Mouse (Mus musculus): ENCODE measurements around the gene Atmin.

The Atmin gene

DNA sequence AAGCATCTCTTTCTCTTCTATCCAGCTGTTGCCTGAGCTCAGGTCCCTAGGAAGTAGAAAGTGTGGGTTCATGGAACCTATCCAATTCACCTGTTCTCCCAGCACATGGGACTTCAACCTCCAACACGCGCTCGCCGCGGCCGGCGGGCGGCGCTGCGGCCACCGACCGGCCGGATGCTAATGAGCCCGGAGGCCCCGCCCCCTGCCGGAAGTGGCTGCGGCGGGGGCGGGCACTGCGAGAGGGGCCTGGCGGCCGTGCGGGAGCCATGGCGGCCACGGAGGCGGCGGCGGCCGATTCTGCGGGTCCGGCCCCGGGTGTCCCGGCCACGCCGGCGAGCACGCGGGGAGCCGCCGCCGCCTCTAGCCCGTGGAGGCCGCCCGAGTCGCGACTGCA lies at the start of gene Atmin:
Gene Atmin, plus strand, starts transcription at position 233 of the 394 bp plus-strand sequence.
- DNase-seq (ENCODE audit: low read depth, low spot score) = peak; percentile 90

GRCm38 (mm10) chr8:116893938-116894337 lies 49.3 kb upstream of the Atmin start:
- DNase-seq (ENCODE audit: low read depth, low spot score) = no peak

DNA sequence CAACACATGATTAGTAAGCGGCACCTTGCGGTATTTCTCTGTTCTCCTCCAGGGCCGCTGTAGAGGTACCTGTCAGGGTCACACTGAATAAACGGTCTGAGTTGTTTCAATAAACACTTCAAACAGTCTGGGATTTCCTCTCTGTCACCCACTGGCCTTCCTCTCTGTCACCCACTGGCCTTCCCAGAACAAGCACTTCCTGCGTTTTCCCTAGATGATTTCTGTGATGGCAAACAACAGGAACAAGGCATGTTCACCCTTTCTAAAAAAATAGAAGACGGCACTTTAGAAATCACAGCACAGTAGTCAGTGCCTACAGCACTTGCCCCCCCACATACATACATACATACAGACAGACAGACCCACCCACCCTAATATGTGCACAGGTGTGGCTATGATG lies 47.7 kb upstream of the Atmin start:
- no peak for DNase-seq (ENCODE audit: low read depth, low spot score)

DNA sequence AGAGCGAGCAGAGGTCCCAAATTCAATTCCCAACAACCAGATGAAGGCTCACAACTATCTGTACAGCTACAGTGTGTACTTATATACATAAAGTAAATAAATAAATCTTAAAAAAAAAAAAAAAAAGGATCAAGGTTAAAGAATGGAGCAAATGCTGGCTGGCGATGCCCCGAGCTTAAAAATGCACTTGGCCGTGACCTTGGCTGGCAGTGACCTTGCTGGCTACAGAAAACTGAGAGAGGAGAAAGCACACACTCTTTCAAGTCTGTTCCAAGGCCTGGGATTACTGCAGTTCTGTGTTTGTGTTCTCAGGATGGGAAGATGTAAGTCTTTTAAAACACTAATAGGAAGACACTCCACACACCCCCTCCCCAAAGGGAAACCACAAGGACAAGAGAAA lies 38.5 kb upstream of the Atmin start:
- no peak for DNase-seq (ENCODE audit: low read depth, low spot score)

- DNase-seq (ENCODE audit: low read depth, low spot score) = no peak
Measured at GRCm38 (mm10) chr8:116905252-116905651, 37.9 kb upstream of the Atmin start.

DNA sequence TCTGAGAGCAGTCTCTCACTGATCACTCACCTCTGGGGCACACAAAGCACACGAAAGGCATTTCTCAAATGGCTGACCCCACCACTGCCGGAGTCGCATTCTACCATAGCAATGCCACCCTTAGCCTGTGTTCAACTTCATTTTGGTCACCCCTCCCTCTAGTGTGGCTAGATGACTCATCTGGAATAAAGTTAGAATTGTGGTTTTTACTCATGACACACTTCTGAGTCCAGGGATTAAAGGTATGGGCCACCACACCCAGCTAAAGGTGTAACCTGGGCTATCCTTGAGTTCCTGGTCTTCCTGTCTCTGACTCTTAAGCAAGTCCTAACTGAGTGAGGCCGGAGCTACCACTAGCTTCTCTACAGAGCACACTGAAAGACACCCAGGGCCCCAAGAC lies 37.4 kb upstream of the Atmin start:
- DNase-seq (ENCODE audit: low read depth, low spot score) = no peak

DNA sequence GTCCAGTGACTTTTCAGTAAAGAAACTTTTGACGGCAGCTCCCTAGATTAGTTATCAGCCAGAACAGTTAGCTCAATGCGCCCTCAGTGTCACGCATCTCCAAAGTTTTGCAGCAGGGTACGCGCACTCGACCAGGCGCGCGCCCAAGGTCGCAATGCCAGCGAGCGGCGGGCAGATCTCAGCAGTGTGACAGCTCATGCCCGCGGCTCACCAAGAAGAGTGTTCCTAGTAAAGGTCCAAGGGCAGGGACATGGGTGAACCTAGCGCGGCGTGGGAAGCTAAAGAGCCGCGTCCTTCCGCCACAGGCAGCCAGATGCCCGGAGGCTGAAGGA lies 22.2 kb upstream of the Atmin start:
- DNase-seq (ENCODE audit: low read depth, low spot score) = no peak

DNA sequence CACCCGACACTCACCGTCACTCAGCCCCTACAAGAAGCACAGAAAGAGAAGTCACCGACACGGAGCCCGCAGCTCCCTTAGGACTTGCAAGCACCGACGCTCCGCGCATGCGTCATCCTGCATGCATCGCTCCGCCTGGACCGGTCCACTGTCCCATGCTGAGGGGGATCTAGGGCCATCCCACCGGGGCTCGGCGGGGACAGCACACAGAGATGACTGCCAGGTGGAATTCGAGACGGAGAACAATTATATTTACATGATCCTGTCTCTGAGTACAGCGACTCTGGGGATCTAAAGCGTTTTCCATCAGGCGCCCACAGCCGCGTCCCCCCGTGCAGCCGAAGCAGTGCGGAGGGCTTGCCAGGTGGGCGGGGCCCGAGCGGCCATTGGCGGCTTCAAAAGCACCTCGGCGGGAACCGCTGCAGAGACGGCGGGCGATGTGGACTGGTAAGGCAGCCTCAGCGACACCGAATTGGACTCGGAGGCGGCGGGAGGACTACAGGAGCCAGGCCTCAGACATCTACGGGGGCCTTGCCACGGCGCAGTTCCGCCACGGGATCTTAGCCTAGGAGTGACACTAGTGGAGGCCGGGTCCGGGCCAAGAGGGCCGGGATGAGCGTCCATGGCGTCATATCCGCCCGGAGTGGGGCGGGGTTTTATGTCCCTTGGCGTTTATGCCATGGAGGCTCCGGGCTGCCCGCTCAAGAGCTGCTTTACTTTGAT lies 21.7 kb upstream of the Atmin start, which contains the start of the genes Cmc2 and Cenpn:
Gene Cmc2, minus strand, starts transcription at position 119 of the 723 bp plus-strand sequence.
Gene Cenpn, plus strand, starts transcription at position 394 of the 723 bp plus-strand sequence.
- DNase-seq (ENCODE audit: low read depth, low spot score) = peak; percentile 98

- no peak for DNase-seq (ENCODE audit: low read depth, low spot score)
Measured at GRCm38 (mm10) chr8:116922060-116922757, 21.0 kb upstream of the Atmin start.

GRCm38 (mm10) chr8:116923526-116923925 lies 19.7 kb upstream of the Atmin start:
- DNase-seq (ENCODE audit: low read depth, low spot score) = no peak

DNA sequence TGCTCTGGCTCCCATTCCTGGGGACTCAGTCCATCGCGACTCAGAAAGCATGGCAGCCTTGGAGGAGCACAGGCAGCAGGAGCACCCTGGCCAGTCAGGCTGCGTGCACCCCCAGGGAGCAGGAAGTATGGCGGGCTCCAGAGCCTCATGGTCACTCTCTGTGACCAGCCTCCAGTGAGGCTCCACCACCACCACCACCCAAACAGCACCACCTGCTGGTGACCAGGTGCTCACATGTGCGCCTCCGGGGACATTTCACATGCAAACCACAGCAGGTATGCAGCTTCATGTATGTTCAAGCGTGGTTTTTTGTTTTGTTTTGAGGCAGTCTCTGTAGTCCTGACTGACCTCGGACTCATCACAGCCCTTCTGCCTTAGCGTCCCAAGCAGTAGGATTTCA lies 15.3 kb upstream of the Atmin start:
- peak; percentile 34 for DNase-seq (ENCODE audit: low read depth, low spot score)

GRCm38 (mm10) chr8:116928588-116928987 lies 14.6 kb upstream of the Atmin start:
- DNase-seq (ENCODE audit: low read depth, low spot score) = no peak

DNA sequence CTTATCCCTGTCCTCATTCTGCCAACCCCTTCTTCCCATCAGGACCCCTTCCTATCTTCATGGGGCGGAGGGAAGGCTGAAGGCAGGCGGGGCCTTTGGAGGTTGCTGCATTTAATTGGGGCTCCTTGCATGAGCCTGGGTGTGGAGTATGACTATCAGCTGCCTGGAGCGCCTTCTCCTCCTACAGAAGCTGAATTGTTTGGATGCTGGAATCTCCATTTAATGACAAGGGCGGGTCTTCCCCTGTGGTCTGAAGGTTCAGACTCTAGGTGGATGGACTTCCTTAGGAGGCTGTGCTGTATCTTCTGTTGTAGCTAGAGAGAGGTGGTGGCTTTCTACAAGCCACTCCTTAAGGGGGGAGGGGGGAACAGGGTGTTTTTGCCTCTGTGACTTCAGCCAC lies 8.2 kb upstream of the Atmin start:
- no peak for DNase-seq (ENCODE audit: low read depth, low spot score)

DNA sequence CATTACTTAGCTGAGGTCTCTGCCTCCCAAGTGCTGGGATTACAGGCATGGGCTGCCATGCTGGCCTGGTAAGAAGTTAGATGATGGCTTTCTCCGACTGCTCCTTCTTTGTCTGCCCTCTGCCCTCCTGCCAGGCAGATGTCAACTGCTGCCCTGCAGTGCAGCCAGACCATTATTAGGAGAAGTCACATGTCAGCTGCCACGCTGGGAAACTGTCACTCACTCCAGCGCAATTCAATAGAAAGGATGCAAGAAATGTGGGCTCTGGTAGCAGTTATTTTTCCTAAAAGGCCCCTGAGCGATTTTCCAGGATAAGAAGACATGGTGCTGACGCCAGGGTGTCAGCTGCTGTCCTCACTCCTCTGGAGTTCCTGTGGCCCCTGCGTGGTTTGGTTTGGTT lies 7.7 kb upstream of the Atmin start:
- DNase-seq (ENCODE audit: low read depth, low spot score) = no peak

GRCm38 (mm10) chr8:116942284-116943058 lies 722 bp upstream of the Atmin start:
- no peak for DNase-seq (ENCODE audit: low read depth, low spot score)

- peak; percentile 16 for DNase-seq (ENCODE audit: low read depth, low spot score)
Measured at GRCm38 (mm10) chr8:116943555-116944384, 577 bp downstream of the Atmin start.

DNA sequence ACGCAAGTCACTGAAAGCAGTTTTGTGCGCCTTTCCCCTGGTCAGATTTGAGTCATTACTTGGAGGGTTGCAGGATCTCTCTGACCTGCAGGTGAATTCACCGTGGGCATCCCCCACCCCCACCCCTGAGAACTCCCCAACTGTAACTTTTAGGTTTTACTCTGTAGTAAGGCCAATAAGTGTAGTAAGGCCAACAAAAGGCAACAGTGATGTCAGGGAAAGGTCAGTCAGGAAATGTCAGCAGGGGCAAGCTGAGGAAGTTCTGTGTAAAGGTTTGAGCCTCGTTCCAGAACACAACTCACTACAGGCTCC lies 1.1 kb downstream of the Atmin start:
- DNase-seq (ENCODE audit: low read depth, low spot score) = no peak

DNA sequence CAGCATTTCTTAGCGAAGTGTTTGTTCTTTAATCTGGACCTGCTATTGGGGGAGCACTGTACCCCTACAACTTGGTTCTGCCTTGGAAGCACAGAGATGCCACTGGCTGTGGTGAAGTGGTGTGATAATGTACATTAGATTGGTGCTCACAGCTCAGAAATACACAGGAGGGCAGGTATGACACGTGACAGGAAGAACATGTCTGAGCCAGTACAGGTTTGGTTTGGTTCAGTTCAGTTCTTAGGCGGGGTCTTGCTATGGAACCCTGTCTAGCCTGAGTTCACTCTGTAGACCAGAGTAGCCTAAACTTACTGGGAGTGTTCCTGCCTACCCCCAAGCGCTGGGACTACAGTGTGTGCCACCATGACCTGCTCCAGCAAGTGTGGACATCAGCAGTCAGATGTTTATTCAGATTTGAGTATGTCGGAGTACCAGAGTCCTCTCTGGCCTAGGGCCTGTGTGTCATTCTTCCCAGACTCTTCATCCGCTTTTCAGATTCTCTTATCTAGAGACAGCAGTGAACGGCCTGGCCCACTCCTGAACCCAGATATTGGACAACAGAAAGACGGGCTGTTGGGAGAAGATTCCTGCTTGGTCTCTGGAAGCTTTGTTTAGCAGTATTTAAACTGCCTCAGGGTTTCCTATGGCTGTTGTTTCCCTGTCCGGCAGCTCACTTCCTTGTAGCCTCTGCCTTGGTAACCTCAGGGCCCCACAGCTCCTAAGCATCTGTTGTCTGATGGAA lies 2.1 kb downstream of the Atmin start:
- no peak for DNase-seq (ENCODE audit: low read depth, low spot score)

GRCm38 (mm10) chr8:116946268-116946838 lies 3.2 kb downstream of the Atmin start:
- no peak for DNase-seq (ENCODE audit: low read depth, low spot score)

DNA sequence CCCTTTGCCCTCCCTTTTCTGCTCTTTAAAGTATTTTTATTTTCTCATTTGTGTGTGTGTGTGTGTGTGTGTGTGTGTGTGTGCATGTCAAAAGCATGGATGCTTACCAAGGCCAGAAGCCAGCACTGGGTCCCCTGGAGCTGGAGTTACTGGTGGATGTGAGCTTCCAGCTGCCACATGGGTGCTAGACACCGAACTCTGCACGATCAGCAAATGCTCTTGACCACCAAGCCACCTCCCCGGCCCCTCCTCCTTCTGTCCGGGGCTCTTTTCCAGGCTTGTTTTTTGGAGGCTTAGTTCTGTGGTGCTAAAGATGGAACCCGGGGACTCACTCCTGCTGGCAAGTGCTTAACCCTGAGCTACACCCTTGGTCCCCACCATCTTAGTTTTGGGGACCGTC lies 3.7 kb downstream of the Atmin start:
- DNase-seq (ENCODE audit: low read depth, low spot score) = no peak

- no peak for DNase-seq (ENCODE audit: low read depth, low spot score)
Measured at GRCm38 (mm10) chr8:116947589-116947988, 4.4 kb downstream of the Atmin start.

Data from mesoderm, embryonic 11.5 days (tissue).